Mouse (Mus musculus): ENCODE results near the gene Sf1. TPM values are rescaled to one million over a fixed set of nuclear protein-coding genes. Genes with fewer than 3 reads are reported as not detected.

Sf1 gene
- polyA plus RNA-seq, 1 experiment from 2014 or later, result 115 TPM

DNA sequence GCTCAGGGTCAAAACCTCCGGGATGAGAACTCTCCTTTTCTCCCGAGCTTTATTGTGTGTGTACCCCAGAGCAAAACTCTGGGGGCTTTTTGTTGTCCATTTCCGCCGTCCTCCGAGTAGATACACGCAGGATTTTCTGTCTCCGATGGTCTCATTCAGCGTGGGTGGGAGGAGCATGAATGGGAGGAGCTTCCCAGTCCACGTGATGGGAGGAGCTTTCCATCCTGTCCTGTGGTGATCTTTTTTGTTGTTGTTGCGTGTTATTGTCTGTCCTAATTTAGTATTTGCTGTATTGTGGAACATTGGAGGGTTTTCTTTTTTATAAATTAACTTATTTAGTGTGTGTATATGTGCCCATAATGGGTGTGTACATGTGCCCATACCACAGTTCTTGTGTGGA is 41.9 kb downstream of the Sf1 start:
- Histone ChIP-seq H3K27ac (no peak overlapping the region), H3K36me3 (no peaks in the 10 kb centered on the region), H3K4me1 (peaks cover 20% of the 10 kb centered on the region), H3K9me3 (no peaks in the 10 kb centered on the region), H3K9ac (no peak overlapping the region), H3K4me3 (no peak overlapping the region), H3K4me2 (no peak overlapping the region), H3K27me3 (peaks cover 51% of the 10 kb centered on the region)
- no peak for ATAC-seq (ENCODE audit: insufficient number of reproducible peaks, low FRiP score, low TSS enrichment, low read depth)
- WGBS, result 71% methylated on average over 10 of the region's 10 CpGs

DNA sequence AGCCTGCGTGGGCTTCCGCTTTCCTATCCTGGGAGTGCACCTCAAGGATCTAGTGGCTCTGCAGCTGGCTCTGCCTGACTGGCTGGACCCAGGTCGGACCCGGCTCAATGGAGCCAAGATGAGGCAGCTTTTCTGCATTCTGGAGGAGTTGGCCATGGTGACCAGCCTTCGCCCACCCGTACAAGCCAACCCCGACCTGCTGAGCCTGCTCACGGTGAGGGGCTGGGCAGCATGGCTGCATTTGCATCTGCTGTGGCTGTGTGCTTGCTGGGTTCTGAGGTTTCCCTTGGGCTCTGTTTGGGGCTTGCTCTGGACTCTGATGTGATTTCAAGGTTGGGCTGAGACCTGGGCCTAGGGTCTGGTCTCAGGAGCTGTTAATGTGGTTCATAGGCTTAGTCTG is 43.6 kb downstream of the Sf1 start:
- Histone ChIP-seq H3K27ac (no peak overlapping the region), H3K4me2 (no peak overlapping the region), H3K9ac (no peak overlapping the region), H3K27me3 (peaks cover 34% of the 10 kb centered on the region), H3K4me3 (no peak overlapping the region), H3K4me1 (peaks cover 4% of the 10 kb centered on the region), H3K9me3 (no peaks in the 10 kb centered on the region), H3K36me3 (no peaks in the 10 kb centered on the region)
- WGBS, result 77% methylated on average over 8 of the region's 8 CpGs
- no peak for ATAC-seq (ENCODE audit: insufficient number of reproducible peaks, low FRiP score, low TSS enrichment, low read depth)

DNA sequence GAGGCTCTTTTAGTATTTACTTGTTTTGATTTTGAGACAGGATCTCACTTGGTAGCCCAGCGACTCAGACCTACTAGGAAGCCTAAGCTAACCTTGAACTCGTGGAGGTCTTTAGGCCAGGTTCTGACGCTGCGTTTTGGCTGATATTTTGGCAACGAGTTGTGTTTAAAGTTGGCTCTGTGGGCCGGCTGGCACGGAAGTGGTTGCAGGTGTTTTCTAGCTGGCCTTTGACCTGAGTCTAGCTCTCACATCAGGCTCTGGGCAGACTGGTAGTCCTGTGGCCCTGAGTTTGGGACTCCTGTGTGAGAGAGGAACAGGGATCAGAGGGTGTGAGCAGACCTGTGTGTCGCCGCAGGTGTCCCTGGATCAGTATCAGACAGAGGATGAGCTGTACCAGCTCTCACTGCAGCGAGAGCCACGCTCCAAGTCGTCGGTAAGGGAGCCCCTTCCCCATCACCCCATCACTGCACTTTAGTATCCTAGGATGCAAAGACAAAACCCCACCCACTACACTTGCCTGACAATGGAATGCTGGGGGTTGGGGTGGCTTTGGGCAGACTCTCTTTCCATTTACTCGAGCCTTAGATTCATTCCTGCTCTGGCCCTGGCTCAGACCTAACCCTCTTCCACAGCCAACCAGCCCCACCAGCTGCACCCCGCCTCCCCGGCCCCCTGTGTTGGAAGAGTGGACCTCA is 44.5 kb downstream of the Sf1 start:
- Histone ChIP-seq H3K9ac (no peak overlapping the region), H3K27me3 (peaks cover 26% of the 10 kb centered on the region), H3K36me3 (no peaks in the 10 kb centered on the region), H3K4me1 (peaks cover 2% of the 10 kb centered on the region; the same call in 1 of the 2 replicates), H3K27ac (no peak overlapping the region), H3K4me2 (no peak overlapping the region), H3K9me3 (no peaks in the 10 kb centered on the region), H3K4me3 (no peak overlapping the region)
- 53% methylated on average over 16 of the region's 16 CpGs for WGBS
- ATAC-seq (ENCODE audit: insufficient number of reproducible peaks, low FRiP score, low TSS enrichment, low read depth), result no peak

DNA sequence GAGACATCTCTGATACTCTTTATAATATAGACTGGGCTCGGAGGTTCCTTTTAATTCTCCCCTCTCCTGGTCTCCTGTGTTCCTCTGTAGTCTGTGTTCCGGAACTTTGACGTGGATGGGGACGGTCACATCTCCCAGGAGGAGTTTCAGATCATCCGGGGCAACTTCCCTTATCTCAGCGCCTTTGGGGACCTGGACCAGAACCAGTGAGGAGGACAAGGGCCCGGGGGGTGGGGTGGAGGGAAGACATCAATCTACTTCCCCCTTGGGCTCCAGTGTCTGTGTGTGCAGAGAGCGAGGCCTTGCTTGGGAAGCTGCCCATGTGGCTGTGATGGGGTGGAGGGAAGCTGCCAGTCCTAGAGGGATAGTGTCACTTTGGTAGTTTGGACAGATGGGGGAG is 45.3 kb downstream of the Sf1 start:
- no peak overlapping the region for H3K9ac ChIP-seq
- peaks cover 18% of the 10 kb centered on the region for H3K27me3 ChIP-seq
- no peaks in the 10 kb centered on the region for H3K36me3 ChIP-seq
- H3K4me2 ChIP-seq, result no peak overlapping the region
- no peaks in the 10 kb centered on the region; the same call in 1 of the 2 replicates for H3K4me1 ChIP-seq
- no peak for ATAC-seq (ENCODE audit: insufficient number of reproducible peaks, low FRiP score, low TSS enrichment, low read depth)
- 82% methylated on average over 8 of the region's 8 CpGs for WGBS
- no peak overlapping the region for H3K27ac ChIP-seq
- H3K9me3 ChIP-seq, result no peaks in the 10 kb centered on the region
- H3K4me3 ChIP-seq, result no peak overlapping the region

DNA sequence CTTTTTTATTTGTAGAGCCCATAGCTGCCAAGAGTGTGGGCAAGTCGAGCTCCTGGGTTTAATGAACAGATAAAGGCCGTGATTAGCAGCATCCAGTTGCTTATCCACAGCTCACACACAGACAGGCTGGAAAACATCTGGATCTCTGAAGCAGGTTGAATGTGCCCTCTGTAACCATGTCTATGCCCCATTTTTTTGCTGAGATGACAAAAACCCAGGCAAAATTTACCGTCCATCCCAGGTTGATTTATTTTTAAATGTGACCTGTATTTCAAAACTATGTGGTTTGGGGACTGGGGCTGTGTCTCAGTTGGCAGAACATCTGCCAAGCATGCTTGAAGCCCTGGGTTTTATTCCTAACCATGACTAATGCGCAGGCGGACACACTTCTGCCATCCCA is 45.7 kb downstream of the Sf1 start:
- no peaks in the 10 kb centered on the region; the same call in 1 of the 2 replicates for H3K4me1 ChIP-seq
- peaks cover 14% of the 10 kb centered on the region for H3K27me3 ChIP-seq
- no peak overlapping the region for H3K9ac ChIP-seq
- H3K4me3 ChIP-seq, result no peak overlapping the region
- H3K9me3 ChIP-seq, result no peaks in the 10 kb centered on the region
- H3K4me2 ChIP-seq, result no peak overlapping the region
- WGBS, result 74% methylated on average over 5 of the region's 5 CpGs
- H3K27ac ChIP-seq, result no peak overlapping the region
- H3K36me3 ChIP-seq, result no peaks in the 10 kb centered on the region
- ATAC-seq (ENCODE audit: insufficient number of reproducible peaks, low FRiP score, low TSS enrichment, low read depth), result no peak

DNA sequence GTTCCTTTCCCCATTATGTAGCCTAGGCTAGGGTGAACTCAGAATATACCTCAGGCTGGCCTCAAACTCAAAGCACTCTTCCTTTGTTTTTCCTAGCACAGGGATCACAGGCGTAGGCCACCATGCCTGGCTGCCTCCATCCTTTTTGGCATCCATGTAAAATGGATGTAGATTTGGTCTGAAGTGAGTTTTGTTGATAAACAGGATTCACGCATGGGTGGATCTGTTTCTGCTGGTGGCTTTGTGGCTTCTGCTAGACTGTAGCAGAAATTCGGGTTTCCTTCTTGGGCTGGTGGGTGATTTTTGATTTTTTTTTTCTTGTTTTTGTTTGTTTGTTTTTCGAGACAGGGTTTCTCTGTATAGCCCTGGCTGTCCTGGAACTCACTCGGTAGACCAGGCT is 46.4 kb downstream of the Sf1 start:
- 84% methylated on average over 5 of the region's 5 CpGs for WGBS
- Histone ChIP-seq H3K9me3 (no peaks in the 10 kb centered on the region), H3K27ac (no peak overlapping the region), H3K4me3 (no peak overlapping the region), H3K27me3 (peaks cover 6% of the 10 kb centered on the region; the same call in 1 of the 2 replicates), H3K36me3 (no peaks in the 10 kb centered on the region), H3K4me2 (no peak overlapping the region), H3K4me1 (no peaks in the 10 kb centered on the region; the same call in 1 of the 2 replicates), H3K9ac (no peak overlapping the region)
- no peak for ATAC-seq (ENCODE audit: insufficient number of reproducible peaks, low FRiP score, low TSS enrichment, low read depth)

DNA sequence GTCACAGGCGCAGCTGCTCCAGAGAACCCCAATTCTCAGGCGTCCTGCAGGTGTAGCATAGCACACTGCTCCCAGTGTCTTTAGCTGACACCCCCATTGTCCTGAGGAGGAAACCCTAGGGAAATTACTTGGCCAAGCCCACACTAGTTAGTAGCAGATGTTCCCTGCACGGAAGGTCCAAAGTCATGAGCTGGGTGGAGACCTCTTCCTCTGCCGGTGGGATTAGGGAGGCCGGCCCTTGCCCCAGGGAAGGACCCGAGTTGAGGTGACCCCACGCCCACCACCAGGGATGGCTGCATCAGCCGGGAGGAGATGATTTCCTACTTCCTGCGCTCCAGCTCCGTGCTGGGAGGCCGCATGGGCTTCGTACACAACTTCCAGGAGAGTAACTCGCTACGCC is 49.3 kb downstream of the Sf1 start:
- peaks cover 22% of the 10 kb centered on the region for H3K27me3 ChIP-seq
- H3K4me2 ChIP-seq, result no peak overlapping the region
- WGBS, result 63% methylated on average over 14 of the region's 14 CpGs
- no peak overlapping the region for H3K4me3 ChIP-seq
- H3K36me3 ChIP-seq, result no peaks in the 10 kb centered on the region
- no peak overlapping the region for H3K9ac ChIP-seq
- no peak for ATAC-seq (ENCODE audit: insufficient number of reproducible peaks, low FRiP score, low TSS enrichment, low read depth)
- H3K9me3 ChIP-seq, result no peaks in the 10 kb centered on the region
- H3K27ac ChIP-seq, result no peak overlapping the region
- H3K4me1 ChIP-seq, result peaks cover 5% of the 10 kb centered on the region; the same call in 1 of the 2 replicates

DNA sequence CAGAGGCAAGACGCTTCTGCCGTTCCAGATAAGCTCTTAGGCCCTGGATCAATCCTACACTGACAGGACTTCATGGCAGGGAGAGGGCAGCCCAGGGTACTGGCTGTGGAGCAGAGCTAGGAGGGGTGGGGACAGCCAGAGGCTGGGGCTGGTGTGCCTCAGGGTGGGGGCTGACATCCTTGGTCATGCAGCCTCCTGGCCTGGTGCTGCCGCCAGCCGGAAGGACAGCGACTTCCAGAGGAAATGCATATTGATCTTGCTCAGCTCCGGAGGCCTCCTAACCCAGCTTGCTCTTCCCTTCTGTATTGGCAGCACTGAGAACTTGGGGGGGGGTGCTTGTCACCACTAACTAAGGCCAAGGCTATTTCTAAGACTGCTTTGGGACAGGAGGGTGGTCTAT is 52.0 kb downstream of the Sf1 start:
- Histone ChIP-seq H3K36me3 (no peaks in the 10 kb centered on the region), H3K4me2 (no peak overlapping the region), H3K27ac (no peak overlapping the region), H3K4me1 (peaks cover 16% of the 10 kb centered on the region), H3K9ac (no peak overlapping the region), H3K9me3 (no peaks in the 10 kb centered on the region), H3K4me3 (no peak overlapping the region), H3K27me3 (peaks cover 48% of the 10 kb centered on the region)
- ATAC-seq (ENCODE audit: insufficient number of reproducible peaks, low FRiP score, low TSS enrichment, low read depth), result no peak
- 48% methylated on average over 6 of the region's 6 CpGs for WGBS

DNA sequence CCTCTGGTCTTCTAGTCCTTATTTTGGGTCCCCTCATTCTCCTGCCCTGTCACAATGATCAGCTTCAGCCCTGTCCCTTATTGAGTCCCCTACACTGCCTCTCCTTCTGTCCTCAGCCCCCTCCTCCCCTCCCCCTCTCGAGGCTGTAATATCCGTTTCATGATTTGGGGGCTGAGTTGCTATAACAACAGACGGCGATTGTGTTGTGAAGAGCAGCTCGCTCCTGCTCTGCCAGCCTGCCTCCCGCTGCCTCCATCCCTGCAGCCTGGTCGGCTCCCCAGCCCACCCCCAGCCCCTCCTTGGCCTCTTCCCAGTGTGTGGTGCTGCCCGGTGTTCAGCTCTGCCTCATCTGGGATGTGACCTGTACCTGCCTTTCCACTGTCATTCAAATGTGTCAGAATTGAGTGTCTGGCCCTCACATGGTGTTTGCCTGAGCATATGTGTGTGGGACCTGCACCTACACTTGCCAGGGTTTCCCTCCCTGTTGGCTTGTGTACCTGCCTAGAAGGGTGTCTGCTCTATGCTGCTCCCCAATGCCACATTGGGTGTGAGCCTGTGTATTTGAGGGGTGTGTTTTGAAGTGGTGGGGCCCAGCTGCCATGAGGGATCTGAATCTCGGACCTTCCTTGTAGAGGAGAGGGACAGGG is 52.8 kb downstream of the Sf1 start:
- ATAC-seq (ENCODE audit: insufficient number of reproducible peaks, low FRiP score, low TSS enrichment, low read depth), result no peak
- H3K4me1 ChIP-seq, result peaks cover 16% of the 10 kb centered on the region
- no peak overlapping the region for H3K4me2 ChIP-seq
- no peak overlapping the region for H3K4me3 ChIP-seq
- no peaks in the 10 kb centered on the region for H3K9me3 ChIP-seq
- peaks cover 56% of the 10 kb centered on the region for H3K27me3 ChIP-seq
- no peak overlapping the region for H3K27ac ChIP-seq
- no peak overlapping the region for H3K9ac ChIP-seq
- no peaks in the 10 kb centered on the region for H3K36me3 ChIP-seq
- WGBS, result 7% methylated on average over 9 of the region's 9 CpGs

DNA sequence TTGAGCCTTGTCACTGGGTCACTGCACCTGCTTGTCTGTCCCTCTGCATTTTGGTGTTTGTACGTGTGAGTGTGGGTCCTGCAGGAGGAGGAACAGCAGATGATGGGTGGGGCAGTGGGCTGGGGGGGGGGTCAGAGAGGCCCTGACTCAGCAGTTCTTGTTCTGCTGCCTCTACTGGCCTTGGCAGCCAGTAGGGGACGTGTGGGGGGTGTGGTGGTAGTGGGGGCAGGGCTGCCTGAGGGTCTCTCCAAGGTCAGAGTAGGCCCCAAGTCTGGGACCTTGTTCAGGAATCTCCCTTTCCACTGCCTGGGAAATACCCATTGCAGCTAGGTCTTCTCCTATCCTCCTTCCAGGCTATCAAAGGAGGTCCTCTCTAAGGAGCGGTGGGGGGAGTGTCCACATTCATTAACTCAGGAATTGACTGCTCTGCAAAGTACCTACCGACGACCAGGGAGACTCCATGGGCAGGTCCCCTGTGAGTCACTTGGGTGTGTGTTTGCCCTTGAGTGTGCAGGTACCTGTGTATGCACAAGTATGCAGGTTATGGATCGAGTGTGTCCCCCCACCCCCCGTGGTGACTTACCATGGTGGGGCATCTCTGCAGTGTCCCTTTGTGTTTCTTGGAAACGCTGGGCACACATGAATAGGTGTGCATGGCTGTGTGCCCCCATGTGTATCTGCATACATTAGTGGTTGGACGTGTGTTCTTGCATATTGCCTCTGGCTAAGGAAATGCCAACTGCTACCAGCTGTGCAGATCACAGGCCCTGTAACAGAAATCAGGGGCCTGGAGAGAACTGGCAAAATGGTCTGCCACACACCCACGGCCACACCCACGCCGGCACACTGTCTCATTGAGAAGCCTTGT is 53.6 kb downstream of the Sf1 start:
- WGBS, result 63% methylated on average over 12 of the region's 12 CpGs
- no peak overlapping the region for H3K27ac ChIP-seq
- H3K4me2 ChIP-seq, result no peak overlapping the region
- H3K9me3 ChIP-seq, result no peaks in the 10 kb centered on the region
- peaks cover 65% of the 10 kb centered on the region for H3K27me3 ChIP-seq
- peaks cover 16% of the 10 kb centered on the region for H3K4me1 ChIP-seq
- H3K9ac ChIP-seq, result no peak overlapping the region
- H3K36me3 ChIP-seq, result no peaks in the 10 kb centered on the region
- no peak for ATAC-seq (ENCODE audit: insufficient number of reproducible peaks, low FRiP score, low TSS enrichment, low read depth)
- H3K4me3 ChIP-seq, result no peak overlapping the region

DNA sequence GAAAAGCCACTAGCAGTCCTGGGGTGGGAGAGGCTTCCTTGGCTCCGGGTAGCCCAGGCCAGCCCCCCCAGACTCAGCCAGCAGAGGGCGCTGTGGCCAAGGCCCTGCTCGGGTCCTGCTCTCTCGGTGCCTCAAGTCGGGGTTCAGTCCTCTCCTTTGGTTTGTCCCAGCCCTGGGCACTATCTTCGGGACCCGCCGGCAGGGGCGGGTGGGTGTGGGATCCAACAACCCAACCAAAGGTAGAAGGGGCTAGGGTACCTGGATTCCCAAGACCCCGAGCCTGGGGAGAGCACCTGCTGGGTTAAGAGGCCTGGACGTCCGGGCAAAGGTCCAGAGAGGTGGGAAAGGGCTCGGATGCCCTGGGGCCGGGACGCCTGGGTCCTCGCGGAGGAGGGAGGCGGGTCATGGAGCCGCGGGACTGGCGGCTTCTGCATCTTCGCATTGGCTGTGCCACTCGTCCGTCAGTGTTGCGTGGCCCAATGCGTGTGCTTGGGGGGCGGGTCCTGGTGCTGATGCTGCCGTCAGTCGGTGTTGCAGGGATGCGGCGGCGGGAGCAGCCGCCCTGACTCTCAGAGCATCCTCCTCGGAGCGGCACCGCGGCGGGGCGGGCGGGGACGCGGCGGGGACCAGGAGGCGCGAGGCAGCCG is 54.9 kb downstream of the Sf1 start, which contains the start of gene Nrxn2:
Nrxn2 (plus strand) TSS at position 499 of the 647 bp plus-strand sequence.
- no peak within 1 kb of the TSS for H3K9ac ChIP-seq
- peak within 1 kb of the TSS; percentile 46 for H3K4me3 ChIP-seq
- peak; percentile 77 for ATAC-seq (ENCODE audit: insufficient number of reproducible peaks, low FRiP score, low TSS enrichment, low read depth)
- H3K4me2 ChIP-seq, result peak within 1 kb of the TSS; percentile 94
- H3K27me3 ChIP-seq, result peaks cover 77% of the 10 kb centered on the region
- no peaks in the 10 kb centered on the region for H3K9me3 ChIP-seq
- under 1% methylated on average over 40 of the region's 46 CpGs for WGBS
- peaks cover 16% of the 10 kb centered on the region for H3K4me1 ChIP-seq
- no peak within 1 kb of the TSS for H3K27ac ChIP-seq
- H3K36me3 ChIP-seq, result no peaks in the 10 kb centered on the region
